Mouse (Mus musculus): ENCODE results near the gene Myl4.

The Myl4 gene

GRCm38 (mm10) chr11:104585495-104585894, 35.0 kb downstream of the Myl4 start:
- no peak for TF ChIP-seq NANOG (IDR thresholded peaks at IDR 0.05; ENCODE audit: borderline replicate concordance, low read length)
- no peak for TF ChIP-seq POU5F1 (IDR thresholded peaks at IDR 0.05; ENCODE audit: borderline replicate concordance, low read length)
- TF ChIP-seq CTCF (conservative IDR thresholded peaks at IDR 0.05; ENCODE audit: low read length), result peak; percentile 45
- no peaks in the 10 kb centered on the region for H3K9me3 ChIP-seq (ENCODE audit: low read length)
- no peak overlapping the region for H3K4me3 ChIP-seq (replicated peaks; ENCODE audit: low read length)

GRCm38 (mm10) chr11:104587904-104588303, 37.4 kb downstream of the Myl4 start:
- H3K4me1 ChIP-seq (replicated peaks; ENCODE audit: low read depth, low read length), result peaks cover 44% of the 10 kb centered on the region
- H3K27me3 ChIP-seq (ENCODE audit: insufficient read depth, low read length), result peaks cover 14% of the 10 kb centered on the region
- no peak overlapping the region for H3K4me3 ChIP-seq (replicated peaks; ENCODE audit: low read length)
- TF ChIP-seq CTCF (conservative IDR thresholded peaks at IDR 0.05; ENCODE audit: low read length), result no peak
- TF ChIP-seq POU5F1 (IDR thresholded peaks at IDR 0.05; ENCODE audit: borderline replicate concordance, low read length), result no peak
- TF ChIP-seq NANOG (IDR thresholded peaks at IDR 0.05; ENCODE audit: borderline replicate concordance, low read length), result no peak
- no peaks in the 10 kb centered on the region for H3K36me3 ChIP-seq (ENCODE audit: insufficient read depth, low read length)
- no peaks in the 10 kb centered on the region for H3K9me3 ChIP-seq (ENCODE audit: low read length)

More at GRCm38 (mm10) chr11:104585495-104585894, 35.0 kb downstream of the Myl4 start:
- H3K36me3 ChIP-seq (ENCODE audit: insufficient read depth, low read length), result no peaks in the 10 kb centered on the region
- H3K4me1 ChIP-seq (replicated peaks; ENCODE audit: low read depth, low read length), result peaks cover 57% of the 10 kb centered on the region
- peaks cover 15% of the 10 kb centered on the region for H3K27me3 ChIP-seq (ENCODE audit: insufficient read depth, low read length)

DNA sequence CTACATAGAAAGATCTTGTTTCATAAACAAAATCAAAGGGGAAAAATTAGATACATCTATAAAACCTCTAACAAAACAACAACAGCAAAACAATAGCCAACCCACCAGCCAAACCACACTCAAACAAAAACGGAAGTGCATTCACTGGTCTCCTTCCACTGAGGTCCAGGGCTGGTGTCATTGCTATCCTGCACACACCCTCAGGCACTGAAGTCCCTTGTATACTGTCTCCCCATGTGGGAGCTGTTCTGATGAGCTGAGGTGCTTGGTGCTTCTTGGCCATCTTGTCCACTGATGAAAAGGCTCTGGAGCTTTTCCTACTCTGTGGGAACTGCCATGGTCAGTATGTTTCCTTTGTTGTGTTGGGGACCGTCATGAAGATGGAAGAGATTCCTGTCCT, 38.0 kb downstream of the Myl4 start:
- TF ChIP-seq POU5F1 (IDR thresholded peaks at IDR 0.05; ENCODE audit: borderline replicate concordance, low read length) (no peak), CTCF (conservative IDR thresholded peaks at IDR 0.05; ENCODE audit: low read length) (no peak), NANOG (IDR thresholded peaks at IDR 0.05; ENCODE audit: borderline replicate concordance, low read length) (no peak)
- Histone ChIP-seq H3K27me3 (ENCODE audit: insufficient read depth, low read length) (peaks cover 8% of the 10 kb centered on the region), H3K36me3 (ENCODE audit: insufficient read depth, low read length) (no peaks in the 10 kb centered on the region), H3K9me3 (ENCODE audit: low read length) (no peaks in the 10 kb centered on the region), H3K4me3 (replicated peaks; ENCODE audit: low read length) (no peak overlapping the region), H3K4me1 (replicated peaks; ENCODE audit: low read depth, low read length) (peaks cover 38% of the 10 kb centered on the region)

DNA sequence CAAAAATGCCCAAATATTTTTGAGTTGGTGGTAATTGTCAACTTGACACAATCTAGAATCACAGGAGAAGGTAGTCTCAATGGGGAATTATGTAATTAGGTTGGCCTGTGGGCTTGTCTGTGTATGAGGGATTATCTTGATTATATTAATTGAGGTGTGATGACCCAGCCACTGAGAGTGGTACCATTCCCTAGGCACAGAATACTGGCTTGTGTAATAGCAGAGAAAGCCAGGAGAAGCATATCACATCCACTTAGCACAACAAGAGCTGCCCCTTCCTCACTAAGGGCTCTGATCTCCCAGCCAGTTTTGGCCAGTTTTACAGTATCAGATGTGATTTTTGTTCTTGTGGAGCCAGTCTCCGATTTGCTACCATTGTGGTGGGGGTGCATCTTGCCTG, 39.1 kb downstream of the Myl4 start:
- H3K4me3 ChIP-seq (replicated peaks; ENCODE audit: low read length), result no peak overlapping the region
- peaks cover 29% of the 10 kb centered on the region for H3K4me1 ChIP-seq (replicated peaks; ENCODE audit: low read depth, low read length)
- peaks cover 3% of the 10 kb centered on the region for H3K27me3 ChIP-seq (ENCODE audit: insufficient read depth, low read length)
- H3K9me3 ChIP-seq (ENCODE audit: low read length), result no peaks in the 10 kb centered on the region
- no peaks in the 10 kb centered on the region for H3K36me3 ChIP-seq (ENCODE audit: insufficient read depth, low read length)
- TF ChIP-seq CTCF (conservative IDR thresholded peaks at IDR 0.05; ENCODE audit: low read length) (no peak), NANOG (IDR thresholded peaks at IDR 0.05; ENCODE audit: borderline replicate concordance, low read length) (no peak), POU5F1 (IDR thresholded peaks at IDR 0.05; ENCODE audit: borderline replicate concordance, low read length) (no peak)

- TF ChIP-seq POU5F1 (IDR thresholded peaks at IDR 0.05; ENCODE audit: borderline replicate concordance, low read length) (no peak), NANOG (IDR thresholded peaks at IDR 0.05; ENCODE audit: borderline replicate concordance, low read length) (no peak), CTCF (conservative IDR thresholded peaks at IDR 0.05; ENCODE audit: low read length) (peak; percentile 97)
Observed at GRCm38 (mm10) chr11:104590148-104590547, 39.7 kb downstream of the Myl4 start.

GRCm38 (mm10) chr11:104592066-104592835, 41.8 kb downstream of the Myl4 start:
- no peak for TF ChIP-seq CTCF (conservative IDR thresholded peaks at IDR 0.05; ENCODE audit: low read length)
- TF ChIP-seq NANOG (IDR thresholded peaks at IDR 0.05; ENCODE audit: borderline replicate concordance, low read length), result no peak
- no peak for TF ChIP-seq POU5F1 (IDR thresholded peaks at IDR 0.05; ENCODE audit: borderline replicate concordance, low read length)
- H3K36me3 ChIP-seq (ENCODE audit: insufficient read depth, low read length), result no peaks in the 10 kb centered on the region
- no peak overlapping the region for H3K4me3 ChIP-seq (replicated peaks; ENCODE audit: low read length)
- H3K9me3 ChIP-seq (ENCODE audit: low read length), result 0 out of 2 replicates have a peak, but pooled peaks cover 2% of the 10 kb centered on the region
- H3K27me3 ChIP-seq (ENCODE audit: insufficient read depth, low read length), result peaks cover 2% of the 10 kb centered on the region
- H3K4me1 ChIP-seq (replicated peaks; ENCODE audit: low read depth, low read length), result peaks cover 31% of the 10 kb centered on the region

More at GRCm38 (mm10) chr11:104590148-104590547, 39.7 kb downstream of the Myl4 start:
- Histone ChIP-seq H3K9me3 (ENCODE audit: low read length) (no peaks in the 10 kb centered on the region), H3K27me3 (ENCODE audit: insufficient read depth, low read length) (no peaks in the 10 kb centered on the region), H3K4me3 (replicated peaks; ENCODE audit: low read length) (no peak overlapping the region), H3K36me3 (ENCODE audit: insufficient read depth, low read length) (no peaks in the 10 kb centered on the region), H3K4me1 (replicated peaks; ENCODE audit: low read depth, low read length) (peaks cover 25% of the 10 kb centered on the region)

GRCm38 (mm10) chr11:104596365-104596764, 45.9 kb downstream of the Myl4 start:
- Histone ChIP-seq H3K36me3 (ENCODE audit: insufficient read depth, low read length) (no peaks in the 10 kb centered on the region), H3K9me3 (ENCODE audit: low read length) (0 out of 2 replicates have a peak, but pooled peaks cover 3% of the 10 kb centered on the region), H3K4me3 (replicated peaks; ENCODE audit: low read length) (no peak overlapping the region), H3K27me3 (ENCODE audit: insufficient read depth, low read length) (peaks cover 10% of the 10 kb centered on the region), H3K4me1 (replicated peaks; ENCODE audit: low read depth, low read length) (peaks cover 49% of the 10 kb centered on the region)
- TF ChIP-seq POU5F1 (IDR thresholded peaks at IDR 0.05; ENCODE audit: borderline replicate concordance, low read length), result no peak
- TF ChIP-seq CTCF (conservative IDR thresholded peaks at IDR 0.05; ENCODE audit: low read length), result no peak
- TF ChIP-seq NANOG (IDR thresholded peaks at IDR 0.05; ENCODE audit: borderline replicate concordance, low read length), result no peak

- Histone ChIP-seq H3K27me3 (ENCODE audit: insufficient read depth, low read length) (peaks cover 14% of the 10 kb centered on the region), H3K4me3 (replicated peaks; ENCODE audit: low read length) (no peak overlapping the region), H3K36me3 (ENCODE audit: insufficient read depth, low read length) (no peaks in the 10 kb centered on the region), H3K9me3 (ENCODE audit: low read length) (0 out of 2 replicates have a peak, but pooled peaks cover 3% of the 10 kb centered on the region), H3K4me1 (replicated peaks; ENCODE audit: low read depth, low read length) (peaks cover 73% of the 10 kb centered on the region)
- TF ChIP-seq POU5F1 (IDR thresholded peaks at IDR 0.05; ENCODE audit: borderline replicate concordance, low read length) (no peak), CTCF (conservative IDR thresholded peaks at IDR 0.05; ENCODE audit: low read length) (no peak), NANOG (IDR thresholded peaks at IDR 0.05; ENCODE audit: borderline replicate concordance, low read length) (no peak)
Observed at GRCm38 (mm10) chr11:104599265-104599945, 48.9 kb downstream of the Myl4 start.
